Mouse (Mus musculus) megakaryocyte, adult 5-6 weeks (primary cell): Measurements from ENCODE around the gene Ncbp3. TPM values are rescaled to one million over a fixed set of nuclear protein-coding genes. Genes with fewer than 3 reads are reported as not detected.
"Not testable (repeated sequence)": the region's sequence is repeated elsewhere in the genome, so short reads cannot be mapped to it uniquely, and the experiment has no call there.

Experiments used
- ATAC-seq: 2 replicates; pipeline ENCODE4 v1.8.0; 2016; ENCODE audit warnings: mild to moderate bottlenecking, inconsistent platforms; ENCODE audit not compliant: poor library complexity, severe bottlenecking
- total RNA-seq, 2 experiments: library from RNA; stranded (forward) in 1 of 2; stranded (reverse) in 1 of 2; fragments of 153-499, 151-499 nt in 1 of 2; fragments of 221-1000, 200-1000 nt in 1 of 2; gene quantifications; 2 replicates each; pipeline versions ENCODE4 v1.2.3 to v1.2.4; 2015 to 2017

Ncbp3 gene
- total RNA-seq, 2 experiments from 2014 or later, result 8.1 to 11.4 TPM

- no peak for ATAC-seq
Measured at GRCm38 (mm10) chr11:73084804-73085231, 37.2 kb downstream of the Ncbp3 start.

- ATAC-seq, result no peak
Measured at GRCm38 (mm10) chr11:73085391-73085790, 37.8 kb downstream of the Ncbp3 start.

- no peak for ATAC-seq
Measured at GRCm38 (mm10) chr11:73087700-73088480, 40.3 kb downstream of the Ncbp3 start.

GRCm38 (mm10) chr11:73090283-73090682, 42.7 kb downstream of the Ncbp3 start, which contains the start of gene Itgae:
Itgae (plus strand) TSS chr11:73090583.
- ATAC-seq, result no peak

- no peak for ATAC-seq
Measured at GRCm38 (mm10) chr11:73090826-73091225, 43.2 kb downstream of the Ncbp3 start.

GRCm38 (mm10) chr11:73092057-73092456, 44.5 kb downstream of the Ncbp3 start:
- no peak for ATAC-seq

- peak; percentile 57 for ATAC-seq
Measured at GRCm38 (mm10) chr11:73092877-73093276, 45.3 kb downstream of the Ncbp3 start.

- peak; percentile 47 for ATAC-seq
Measured at GRCm38 (mm10) chr11:73094231-73094995, 46.8 kb downstream of the Ncbp3 start.

GRCm38 (mm10) chr11:73098860-73099259, 51.3 kb downstream of the Ncbp3 start:
- no peak for ATAC-seq

GRCm38 (mm10) chr11:73099976-73100750, 52.6 kb downstream of the Ncbp3 start:
- ATAC-seq, result no peak

- no peak for ATAC-seq
Measured at GRCm38 (mm10) chr11:73101308-73101707, 53.7 kb downstream of the Ncbp3 start.

- ATAC-seq, result no peak
Measured at GRCm38 (mm10) chr11:73105246-73105645, 57.7 kb downstream of the Ncbp3 start.

- not testable (repeated sequence) for ATAC-seq
Measured at GRCm38 (mm10) chr11:73107358-73107757, 59.8 kb downstream of the Ncbp3 start.

- ATAC-seq, result peak; percentile 80
Measured at GRCm38 (mm10) chr11:73108195-73108897, 60.8 kb downstream of the Ncbp3 start.

- ATAC-seq, result no peak
Measured at GRCm38 (mm10) chr11:73108898-73109625, 61.5 kb downstream of the Ncbp3 start.

- ATAC-seq, result no peak
Measured at GRCm38 (mm10) chr11:73109941-73110340, 62.4 kb downstream of the Ncbp3 start.

- ATAC-seq, result no peak
Measured at GRCm38 (mm10) chr11:73111414-73111813, 63.8 kb downstream of the Ncbp3 start.

- no peak for ATAC-seq
Measured at GRCm38 (mm10) chr11:73126495-73126894, 78.9 kb downstream of the Ncbp3 start.

GRCm38 (mm10) chr11:73131020-73131419, 83.4 kb downstream of the Ncbp3 start:
- ATAC-seq, result peak; percentile 59

- ATAC-seq, result peak; percentile 46
Measured at GRCm38 (mm10) chr11:73132999-73133398, 85.4 kb downstream of the Ncbp3 start.
